Comparison of ENCODE assay signal across 15 mouse cellular contexts in genomic region chr6:143838384-143839076, GRCm38 (mm10).
DNase-seq lines count a peak whose midpoint lies in the region; ATAC-seq and TF ChIP-seq lines count a peak whose summit lies in the region.
"Had no signal": no experiment of that assay in that cellular context is flagged by ENCODE, and none has a peak within 500 bp of the region (broad histone marks: within the 10 kb centered on the region; RNA-seq: fewer than 3 reads in every experiment).

No protein-coding gene starts in this region.

- peaks cover 7% of the 10 kb centered on the region; the same call in 1 of the 2 replicates for H3K36me3 ChIP-seq in hindbrain, embryonic 14.5 days (replicated peaks; ENCODE audit: control insufficient read depth, insufficient read depth)
- H3K36me3 ChIP-seq in hindbrain, embryonic 16.5 days (ENCODE audit: control insufficient read depth, insufficient read depth, low read length), result no peaks in the 10 kb centered on the region
- H3K36me3 ChIP-seq in embryonic facial prominence, embryonic 11.5 days (replicated peaks; ENCODE audit: control insufficient read depth, insufficient read depth, low read depth, low read length), result no peaks in the 10 kb centered on the region
- H3K36me3 ChIP-seq: heart, embryonic 15.5 days had no signal

- TF ChIP-seq POLR2A in cerebellum, adult 2 months (IDR thresholded peaks at IDR 0.05; ENCODE audit: borderline replicate concordance, insufficient read depth, low read length), result no peak

- H3K4me1 ChIP-seq in hindbrain, embryonic 14.5 days (replicated peaks; ENCODE audit: control insufficient read depth, insufficient read depth, low read length), result 0 out of 2 replicates have a peak, but pooled peaks cover 11% of the 10 kb centered on the region
- no peaks in the 10 kb centered on the region for H3K4me1 ChIP-seq in hindbrain, embryonic 16.5 days (ENCODE audit: control insufficient read depth, insufficient read depth, low read depth, low read length)
- H3K4me1 ChIP-seq in embryonic facial prominence, embryonic 11.5 days (ENCODE audit: control insufficient read depth, insufficient read depth, low read length), result no peaks in the 10 kb centered on the region
- H3K4me1 ChIP-seq in cerebellum, adult 2 months (ENCODE audit: control insufficient read depth, insufficient read depth, low read length), result no peaks in the 10 kb centered on the region
- H3K4me1 ChIP-seq: heart, embryonic 15.5 days; hindbrain, embryonic 10.5 days had no signal

- H3K4me3 ChIP-seq in hindbrain, embryonic 14.5 days (replicated peaks; ENCODE audit: low read length), result no peak overlapping the region
- no peak overlapping the region for H3K4me3 ChIP-seq in hindbrain, embryonic 16.5 days (ENCODE audit: low read length)
- no peak overlapping the region for H3K4me3 ChIP-seq in embryonic facial prominence, embryonic 11.5 days (ENCODE audit: low read depth, low read length)
- no peak overlapping the region for H3K4me3 ChIP-seq in cerebellum, adult 2 months (replicated peaks; ENCODE audit: insufficient read depth, low read depth, low read length)
- H3K4me3 ChIP-seq: heart, embryonic 15.5 days; hindbrain, embryonic 10.5 days had no signal

- 58% methylated on average over 9 of the region's 9 CpGs for WGBS in hindbrain, embryonic 14.5 days
- 58% methylated on average over 9 of the region's 9 CpGs for WGBS in hindbrain, embryonic 16.5 days
- 46% methylated on average over 9 of the region's 9 CpGs for WGBS in embryonic facial prominence, embryonic 11.5 days
- 62% methylated on average over 9 of the region's 9 CpGs for WGBS in cerebellum, adult 2 months

- no peak overlapping the region for H3K27ac ChIP-seq in hindbrain, embryonic 14.5 days
- no peak overlapping the region for H3K27ac ChIP-seq in hindbrain, embryonic 16.5 days (ENCODE audit: low read depth, low read length)
- no peak overlapping the region for H3K27ac ChIP-seq in embryonic facial prominence, embryonic 11.5 days (replicated peaks; ENCODE audit: low read depth, low read length)
- H3K27ac ChIP-seq in cerebellum, adult 2 months (ENCODE audit: insufficient read depth, low read length), result no peak overlapping the region
- H3K27ac ChIP-seq: heart, embryonic 15.5 days; hindbrain, embryonic 10.5 days had no signal

- no peak for TF ChIP-seq CTCF in cerebellum, adult 2 months (IDR thresholded peaks at IDR 0.05; ENCODE audit: borderline replicate concordance, insufficient read depth, low read depth, low read length)

- ATAC-seq in hindbrain, embryonic 14.5 days (ENCODE audit: low FRiP score), result no peak
- no peak for ATAC-seq in hindbrain, embryonic 16.5 days
- no peak; the same call in 1 of the 2 replicates for ATAC-seq in embryonic facial prominence, embryonic 11.5 days (replicated peaks; ENCODE audit: insufficient number of reproducible peaks, low FRiP score, low TSS enrichment, low read depth)
- ATAC-seq: activated CD4-positive, CD25-positive, alpha-beta regulatory T cell, adult 4 months had no signal

- H3K4me2 ChIP-seq in hindbrain, embryonic 14.5 days (replicated peaks), result no peak overlapping the region
- H3K4me2 ChIP-seq in hindbrain, embryonic 16.5 days (ENCODE audit: low read length), result no peak overlapping the region
- H3K4me2 ChIP-seq in embryonic facial prominence, embryonic 11.5 days (ENCODE audit: low read depth, low read length), result no peak overlapping the region
- H3K4me2 ChIP-seq: heart, embryonic 15.5 days had no signal

- DNase-seq in hindbrain, embryonic 14.5 days (ENCODE audit: low spot score), result peak; percentile 29
- DNase-seq in NIH3T3 (ENCODE audit: low read depth), result peak; percentile 53
- DNase-seq in embryonic facial prominence, embryonic 11.5 days (ENCODE audit: low spot score), result peak; percentile 76
- peak; percentile 45 for DNase-seq in mesoderm, embryonic 11.5 days (ENCODE audit: low read depth, low spot score)
- DNase-seq in cerebellum, adult 2 months, result no peak
- no peak for DNase-seq in heart, adult 9 months (ENCODE audit: low spot score in 2 of 2)
- DNase-seq: kidney, adult 8-10 months; liver; lung, adult 18-20 months; lung, postnatal 36 days had no signal

- no peak overlapping the region for H3K9ac ChIP-seq in hindbrain, embryonic 14.5 days
- H3K9ac ChIP-seq in hindbrain, embryonic 16.5 days (ENCODE audit: low read depth, low read length), result no peak overlapping the region
- H3K9ac ChIP-seq in embryonic facial prominence, embryonic 11.5 days (replicated peaks; ENCODE audit: low read length), result no peak overlapping the region
- H3K9ac ChIP-seq: heart, embryonic 15.5 days had no signal

- H3K9me3 ChIP-seq in hindbrain, embryonic 14.5 days (ENCODE audit: control insufficient read depth, low read length), result no peaks in the 10 kb centered on the region
- no peaks in the 10 kb centered on the region for H3K9me3 ChIP-seq in hindbrain, embryonic 16.5 days (ENCODE audit: control insufficient read depth, low read length)
- H3K9me3 ChIP-seq in embryonic facial prominence, embryonic 11.5 days (replicated peaks; ENCODE audit: control insufficient read depth, low read length), result no peaks in the 10 kb centered on the region
- H3K9me3 ChIP-seq: heart, embryonic 15.5 days; hindbrain, embryonic 10.5 days had no signal

- H3K27me3 ChIP-seq in hindbrain, embryonic 14.5 days (ENCODE audit: control insufficient read depth, insufficient read depth, low read length), result no peaks in the 10 kb centered on the region
- 0 out of 2 replicates have a peak, but pooled peaks cover 2% of the 10 kb centered on the region for H3K27me3 ChIP-seq in hindbrain, embryonic 16.5 days (replicated peaks; ENCODE audit: control insufficient read depth, insufficient read depth, low read length)
- no peaks in the 10 kb centered on the region for H3K27me3 ChIP-seq in embryonic facial prominence, embryonic 11.5 days (ENCODE audit: control insufficient read depth, insufficient read depth, low read length)
- no peaks in the 10 kb centered on the region for H3K27me3 ChIP-seq in cerebellum, adult 2 months (ENCODE audit: control insufficient read depth, insufficient read depth, low read length)
- H3K27me3 ChIP-seq: CH12.LX; heart, embryonic 15.5 days had no signal

Comparison
In these comparisons a context has a peak if more than half of its experiments do, and no peak if none do; other contexts are left out.
1. DNase-seq: peak in hindbrain, embryonic 14.5 days (single experiment), NIH3T3 (single experiment), embryonic facial prominence, embryonic 11.5 days (single experiment) and mesoderm, embryonic 11.5 days (single experiment); none in cerebellum, adult 2 months (0 of 2) and heart, adult 9 months (0 of 2).